Mouse (Mus musculus): ENCODE measurements around the gene Prl7c1. TPM values are rescaled to one million over a fixed set of nuclear protein-coding genes. Genes with fewer than 3 reads are reported as not detected.

Prl7c1 gene
- not detected in 2 replicates for total RNA-seq (2023)

DNA sequence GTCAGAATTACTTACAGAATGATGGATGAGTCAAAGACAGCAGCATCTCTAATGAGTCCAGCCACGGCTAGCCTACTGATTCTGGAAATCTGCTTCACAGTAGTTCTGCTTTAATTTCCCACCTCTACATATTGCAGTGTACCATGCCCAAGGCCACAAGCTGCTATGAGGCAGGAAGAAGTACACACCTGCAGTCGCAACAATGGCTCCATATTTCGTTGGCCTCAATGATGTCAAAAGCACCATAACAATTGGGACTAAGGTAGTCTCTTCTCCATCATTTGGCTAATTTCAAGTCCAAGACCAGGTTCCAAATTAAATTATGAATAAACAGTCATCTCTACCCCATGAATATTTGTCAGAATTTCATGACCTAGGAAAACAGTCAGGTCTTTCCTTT, at the start of gene Prl7c1:
TSS of gene Prl7c1 (minus strand) at position 101 of the 400 bp plus-strand sequence.

DNA sequence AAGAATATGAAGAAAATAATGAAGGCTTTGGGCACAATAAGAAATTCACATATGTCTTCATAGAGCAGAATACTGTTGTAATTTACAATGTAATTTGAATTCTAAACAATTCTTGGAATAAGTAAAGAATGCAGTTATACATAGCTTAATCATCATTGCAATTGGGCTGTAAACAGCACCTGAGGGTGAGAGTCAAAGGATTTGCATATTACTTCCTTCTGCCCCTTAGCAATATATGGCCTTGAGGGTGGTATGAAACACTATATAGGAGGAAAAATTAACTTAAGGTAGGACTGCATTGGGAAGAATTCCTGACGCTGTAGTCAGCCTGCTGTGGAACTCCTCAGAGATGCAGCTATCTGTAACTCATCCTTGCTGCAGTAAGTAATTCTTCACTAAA, 20.8 kb upstream of the Prl7c1 start, which contains the start of gene Prl2a1:
TSS of gene Prl2a1 (plus strand) at position 301 of the 400 bp plus-strand sequence.

Other genes starting within 250 kb of the Prl7c1 start
- not detected in 2 replicates for gene Prl8a9, start 216.2 kb downstream of the Prl7c1 start, total RNA-seq (2023)
- not detected in 2 replicates for gene Prl8a1, start 198.6 kb downstream of the Prl7c1 start, total RNA-seq (2023)
- gene Prl7b1, start 170.2 kb downstream of the Prl7c1 start, total RNA-seq (2023) = not detected in 2 replicates
- not detected in 2 replicates for gene Prl7a1, start 138.3 kb downstream of the Prl7c1 start, total RNA-seq (2023)
- gene Prl7a2, start 112.8 kb downstream of the Prl7c1 start, total RNA-seq (2023) = not detected in 2 replicates
- gene Prl7d1, start 64.1 kb downstream of the Prl7c1 start, total RNA-seq (2023) = not detected in 2 replicates
- gene Prl2a1, start 20.9 kb upstream of the Prl7c1 start, total RNA-seq (2023) = not detected in 2 replicates
- not detected in 2 replicates for gene Prl2c1, start 68.5 kb upstream of the Prl7c1 start, total RNA-seq (2023)
- not detected in 2 replicates for gene Prl4a1, start 235.4 kb upstream of the Prl7c1 start, total RNA-seq (2023)

Measured in neutrophil, adult 65 days (primary cell).